Mouse (Mus musculus): Measurements from ENCODE around the gene Myh6. TPM values are rescaled to one million over a fixed set of nuclear protein-coding genes. Genes with fewer than 3 reads are reported as not detected.

Myh6 gene
- 0.17 TPM in 1 of 2 replicates, not detected in the other for polyA plus RNA-seq (2012; rRNA removed)

- Histone ChIP-seq H3K27ac (ENCODE audit: insufficient read depth, low read length) (no peak within 1 kb of the TSS), H3K4me1 (ENCODE audit: control insufficient read depth, insufficient read depth, low read length) (no peaks in the 10 kb centered on the region), H3K4me3 (ENCODE audit: insufficient read depth, low read length) (no peak within 1 kb of the TSS)
- TF ChIP-seq CTCF (IDR thresholded peaks at IDR 0.05; ENCODE audit: extremely low read depth, insufficient read depth, low read length) (no peak), POLR2A (IDR thresholded peaks at IDR 0.05; ENCODE audit: extremely low read depth, insufficient read depth, low read length) (no peak)
These were observed at the start of gene Myh6 for GRCm38 (mm10) chr14:54966320-54966977. Myh6 (minus strand) TSS chr14:54966927.

- Histone ChIP-seq H3K4me3 (ENCODE audit: insufficient read depth, low read length) (peak overlapping the region; percentile 75), H3K4me1 (ENCODE audit: control insufficient read depth, insufficient read depth, low read length) (no peaks in the 10 kb centered on the region), H3K27ac (ENCODE audit: insufficient read depth, low read length) (no peak overlapping the region)
- TF ChIP-seq POLR2A (IDR thresholded peaks at IDR 0.05; ENCODE audit: extremely low read depth, insufficient read depth, low read length) (no peak), CTCF (IDR thresholded peaks at IDR 0.05; ENCODE audit: extremely low read depth, insufficient read depth, low read length) (no peak)
These were observed 49.0 kb upstream of the Myh6 start for GRCm38 (mm10) chr14:55015767-55016111.

DNA sequence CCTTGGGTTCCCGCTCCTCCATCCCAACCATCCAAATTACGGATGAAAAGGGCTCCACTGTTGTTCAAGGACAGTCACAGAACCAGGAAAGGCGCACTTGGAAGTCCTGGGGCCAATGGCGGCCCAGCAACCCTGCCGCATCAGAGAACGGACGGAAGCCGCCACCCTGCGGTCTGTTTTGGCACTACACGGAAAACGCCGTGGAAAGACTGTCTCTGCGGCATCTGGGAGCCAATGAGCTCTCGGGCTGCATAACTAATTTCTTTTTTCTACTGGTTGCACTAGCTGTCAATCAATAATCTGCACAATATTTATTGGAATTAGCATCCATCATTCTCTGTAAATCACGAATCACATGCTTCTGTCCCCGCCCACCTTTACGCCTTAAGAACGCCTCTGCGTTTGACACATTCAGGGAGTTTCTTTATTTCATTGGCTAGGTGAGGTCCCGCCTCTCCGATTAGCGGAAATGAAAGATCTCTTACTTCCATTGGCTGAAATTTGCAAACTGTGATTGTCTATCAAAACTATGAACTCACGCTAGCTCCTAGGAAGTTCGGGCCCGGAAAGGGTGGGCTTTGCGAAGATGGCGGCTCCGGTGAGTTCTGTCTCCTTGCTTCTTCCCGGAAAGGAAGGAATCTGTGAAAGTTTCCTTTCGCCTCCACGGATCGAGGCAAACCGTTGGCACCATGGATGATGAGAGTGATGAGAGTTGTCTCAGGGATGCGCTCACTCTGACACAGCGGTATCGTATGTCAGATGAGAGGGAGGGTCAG, 48.5 kb upstream of the Myh6 start, which contains the start of gene Ngdn:
TSS of gene Ngdn (plus strand) at position 464 of the 776 bp plus-strand sequence.
- H3K4me1 ChIP-seq (ENCODE audit: control insufficient read depth, insufficient read depth, low read length), result no peaks in the 10 kb centered on the region
- peak; percentile 83 for TF ChIP-seq CTCF (IDR thresholded peaks at IDR 0.05; ENCODE audit: extremely low read depth, insufficient read depth, low read length)
- TF ChIP-seq POLR2A (IDR thresholded peaks at IDR 0.05; ENCODE audit: extremely low read depth, insufficient read depth, low read length), result peak; percentile 72
- H3K4me3 ChIP-seq (ENCODE audit: insufficient read depth, low read length), result peak within 1 kb of the TSS; percentile 75
- H3K27ac ChIP-seq (ENCODE audit: insufficient read depth, low read length), result peak within 1 kb of the TSS; percentile 97

DNA sequence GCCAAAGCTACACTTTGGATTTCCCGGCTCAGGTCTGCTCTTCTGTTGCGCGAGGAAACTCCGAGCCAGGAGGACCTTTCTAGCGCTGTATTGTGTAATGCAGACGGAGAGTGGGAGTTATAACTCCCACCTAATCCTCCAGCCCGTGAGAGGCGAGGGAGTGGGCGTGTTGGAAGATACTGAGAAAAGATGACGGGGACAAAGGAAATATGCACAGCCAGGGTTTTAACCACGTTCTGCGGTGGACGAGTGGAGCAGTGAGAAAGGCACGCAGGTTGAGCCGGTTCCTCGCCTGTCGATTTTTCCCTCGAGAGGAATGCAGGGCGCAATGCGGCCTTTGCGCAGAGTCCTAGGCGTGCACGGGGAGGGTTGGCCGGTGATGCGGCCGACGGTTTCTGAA, 47.9 kb upstream of the Myh6 start:
- Histone ChIP-seq H3K4me3 (ENCODE audit: insufficient read depth, low read length) (peak overlapping the region; percentile 49), H3K27ac (ENCODE audit: insufficient read depth, low read length) (peak overlapping the region; percentile 97), H3K4me1 (ENCODE audit: control insufficient read depth, insufficient read depth, low read length) (no peaks in the 10 kb centered on the region)
- TF ChIP-seq CTCF (IDR thresholded peaks at IDR 0.05; ENCODE audit: extremely low read depth, insufficient read depth, low read length) (no peak), POLR2A (IDR thresholded peaks at IDR 0.05; ENCODE audit: extremely low read depth, insufficient read depth, low read length) (0 out of 2 replicates have a peak, but pooled peaks have one; percentile 9)

GRCm38 (mm10) chr14:55011116-55011515, 44.4 kb upstream of the Myh6 start:
- no peak overlapping the region for H3K27ac ChIP-seq (ENCODE audit: insufficient read depth, low read length)
- H3K4me3 ChIP-seq (ENCODE audit: insufficient read depth, low read length), result no peak overlapping the region
- no peaks in the 10 kb centered on the region for H3K4me1 ChIP-seq (ENCODE audit: control insufficient read depth, insufficient read depth, low read length)
- TF ChIP-seq POLR2A (IDR thresholded peaks at IDR 0.05; ENCODE audit: extremely low read depth, insufficient read depth, low read length) (no peak), CTCF (IDR thresholded peaks at IDR 0.05; ENCODE audit: extremely low read depth, insufficient read depth, low read length) (no peak)

GRCm38 (mm10) chr14:55008417-55008816, 41.7 kb upstream of the Myh6 start:
- no peak for TF ChIP-seq CTCF (IDR thresholded peaks at IDR 0.05; ENCODE audit: extremely low read depth, insufficient read depth, low read length)
- TF ChIP-seq POLR2A (IDR thresholded peaks at IDR 0.05; ENCODE audit: extremely low read depth, insufficient read depth, low read length), result no peak
- Histone ChIP-seq H3K4me1 (ENCODE audit: control insufficient read depth, insufficient read depth, low read length) (peaks cover 2% of the 10 kb centered on the region; the same call in 1 of the 2 replicates), H3K27ac (ENCODE audit: insufficient read depth, low read length) (no peak overlapping the region), H3K4me3 (ENCODE audit: insufficient read depth, low read length) (no peak overlapping the region)

- TF ChIP-seq CTCF (IDR thresholded peaks at IDR 0.05; ENCODE audit: extremely low read depth, insufficient read depth, low read length) (no peak), POLR2A (IDR thresholded peaks at IDR 0.05; ENCODE audit: extremely low read depth, insufficient read depth, low read length) (no peak)
- Histone ChIP-seq H3K4me3 (ENCODE audit: insufficient read depth, low read length) (no peak overlapping the region), H3K27ac (ENCODE audit: insufficient read depth, low read length) (no peak overlapping the region), H3K4me1 (ENCODE audit: control insufficient read depth, insufficient read depth, low read length) (peaks cover 2% of the 10 kb centered on the region; the same call in 1 of the 2 replicates)
These were observed 40.6 kb upstream of the Myh6 start for GRCm38 (mm10) chr14:55007120-55007908.

- TF ChIP-seq POLR2A (IDR thresholded peaks at IDR 0.05; ENCODE audit: extremely low read depth, insufficient read depth, low read length) (no peak), CTCF (IDR thresholded peaks at IDR 0.05; ENCODE audit: extremely low read depth, insufficient read depth, low read length) (no peak)
- peaks cover 2% of the 10 kb centered on the region; the same call in 1 of the 2 replicates for H3K4me1 ChIP-seq (ENCODE audit: control insufficient read depth, insufficient read depth, low read length)
- H3K27ac ChIP-seq (ENCODE audit: insufficient read depth, low read length), result no peak overlapping the region
- no peak overlapping the region for H3K4me3 ChIP-seq (ENCODE audit: insufficient read depth, low read length)
These were observed 39.8 kb upstream of the Myh6 start for GRCm38 (mm10) chr14:55006541-55006940.

GRCm38 (mm10) chr14:55005967-55006366, 39.2 kb upstream of the Myh6 start:
- Histone ChIP-seq H3K4me3 (ENCODE audit: insufficient read depth, low read length) (no peak overlapping the region), H3K4me1 (ENCODE audit: control insufficient read depth, insufficient read depth, low read length) (peaks cover 2% of the 10 kb centered on the region; the same call in 1 of the 2 replicates), H3K27ac (ENCODE audit: insufficient read depth, low read length) (no peak overlapping the region)
- TF ChIP-seq CTCF (IDR thresholded peaks at IDR 0.05; ENCODE audit: extremely low read depth, insufficient read depth, low read length), result no peak
- TF ChIP-seq POLR2A (IDR thresholded peaks at IDR 0.05; ENCODE audit: extremely low read depth, insufficient read depth, low read length), result no peak

All from cortical plate, adult 2 months (tissue).